Mouse (Mus musculus) c-Kit-negative CD71-positive TER-119-positive erythroid progenitor cells, embryonic 14.5 days (primary cell): ENCODE data around the gene Gm20498.

ENCODE experiments used
- DNase-seq: peaks from one replicate; pipeline ENCODE4 v3.0.0-alpha.2; 2013; ENCODE audit warnings: low read depth, low spot score

Gm20498 gene

DNA sequence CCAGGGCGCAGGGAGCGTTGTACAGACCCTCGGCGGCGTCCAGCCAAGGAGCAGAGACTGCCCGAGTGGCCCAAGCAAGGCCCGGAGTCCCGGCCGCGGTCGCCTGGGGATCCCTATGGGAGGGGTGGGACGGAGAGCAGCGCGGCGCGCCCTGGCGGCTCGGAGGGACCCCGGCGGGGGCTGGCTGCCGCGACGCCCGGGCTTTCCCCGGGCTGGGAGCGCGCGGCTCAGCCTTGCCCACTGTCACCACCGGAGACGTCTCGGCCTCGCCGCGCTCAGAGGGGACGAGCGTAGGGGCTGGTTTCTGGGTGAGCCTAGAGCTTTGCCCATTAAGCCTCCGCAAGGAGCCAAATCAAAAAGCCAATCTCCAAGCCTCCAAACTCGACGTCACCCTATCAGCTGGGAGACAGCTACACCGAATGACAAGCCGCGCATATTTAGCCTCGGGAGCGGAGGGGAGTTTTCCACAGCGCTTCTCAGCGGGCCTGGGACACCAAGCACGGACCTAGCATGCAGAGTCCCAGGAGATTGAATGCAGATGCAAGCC, 199.8 kb downstream of the Gm20498 start, which contains the start of gene Slc8a3:
TSS of gene Slc8a3 (minus strand) at position 306 of the 547 bp plus-strand sequence.
- DNase-seq, result no peak

DNA sequence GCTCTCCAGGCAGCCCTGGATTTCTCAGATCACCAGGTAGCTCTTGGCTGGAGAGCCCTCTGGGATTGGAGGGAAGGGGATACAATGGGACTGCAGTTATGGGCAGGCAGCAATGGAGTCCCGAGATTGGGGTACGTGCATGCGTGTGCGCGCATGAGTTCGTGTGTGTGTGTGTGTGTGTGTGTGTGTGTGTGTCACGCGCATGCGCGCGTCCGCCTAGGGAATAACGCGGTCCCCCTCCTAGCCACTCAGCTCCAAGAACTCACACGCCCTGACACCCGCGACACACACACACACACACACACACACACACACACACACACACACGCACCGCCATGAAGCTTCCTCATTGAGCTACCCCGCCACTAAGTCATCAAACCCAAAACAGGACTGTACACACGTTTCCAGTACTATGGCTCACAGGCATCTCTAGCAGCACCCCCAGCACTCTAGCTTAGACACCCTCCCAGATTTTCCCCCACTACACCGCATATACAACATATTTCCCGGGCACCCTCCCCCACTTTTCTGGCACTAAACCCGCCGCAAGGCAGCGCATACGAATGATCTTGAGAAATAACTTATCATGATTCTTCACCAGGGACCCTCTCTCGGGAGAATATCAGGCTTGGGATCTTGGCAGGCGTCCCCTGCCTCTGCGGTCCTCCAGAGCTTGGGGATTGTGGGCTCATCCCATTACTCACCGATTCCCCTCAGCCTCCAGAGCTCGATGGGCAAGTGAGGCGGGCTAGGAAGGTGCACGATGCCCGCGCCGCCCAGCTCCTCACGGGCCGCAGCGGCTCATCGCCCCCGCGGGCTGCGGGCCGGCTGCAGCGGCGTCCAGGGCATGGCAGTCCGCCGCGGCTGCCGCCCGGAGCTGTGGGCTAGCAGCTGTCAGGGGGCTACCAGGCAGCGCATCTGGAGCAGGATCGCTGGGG, 200.5 kb downstream of the Gm20498 start:
- no peak for DNase-seq

DNA sequence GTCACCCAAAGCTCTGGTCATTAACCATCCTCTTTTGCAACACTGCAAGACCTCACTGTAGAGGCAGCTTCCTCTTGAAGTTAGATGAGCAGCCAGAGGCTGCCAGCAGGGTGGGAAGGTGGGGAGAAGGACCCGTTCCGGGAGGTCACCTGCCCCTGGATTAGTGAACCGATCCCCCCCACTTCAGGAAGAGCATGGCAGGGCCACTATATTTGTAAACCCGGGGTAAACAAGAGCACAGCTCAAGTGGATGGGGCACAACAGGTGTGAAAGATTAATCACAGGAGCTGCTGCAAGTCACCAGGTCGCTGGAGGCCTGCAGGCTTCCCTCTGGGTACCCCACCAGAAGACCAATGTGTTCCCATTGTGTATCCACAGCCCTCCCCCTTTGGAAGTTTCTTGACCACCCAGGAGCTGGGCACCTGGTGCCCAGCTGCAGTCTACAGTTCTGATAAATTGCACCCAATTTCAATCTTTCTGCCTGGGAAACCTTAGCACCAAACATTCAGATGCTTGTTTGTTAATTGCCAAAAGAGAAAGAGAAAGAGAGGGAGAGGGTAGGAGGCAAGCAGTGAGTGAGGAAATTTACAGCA, 201.6 kb downstream of the Gm20498 start:
- no peak for DNase-seq

GRCm38 (mm10) chr12:81324991-81325390, 207.7 kb downstream of the Gm20498 start:
- DNase-seq, result no peak

DNA sequence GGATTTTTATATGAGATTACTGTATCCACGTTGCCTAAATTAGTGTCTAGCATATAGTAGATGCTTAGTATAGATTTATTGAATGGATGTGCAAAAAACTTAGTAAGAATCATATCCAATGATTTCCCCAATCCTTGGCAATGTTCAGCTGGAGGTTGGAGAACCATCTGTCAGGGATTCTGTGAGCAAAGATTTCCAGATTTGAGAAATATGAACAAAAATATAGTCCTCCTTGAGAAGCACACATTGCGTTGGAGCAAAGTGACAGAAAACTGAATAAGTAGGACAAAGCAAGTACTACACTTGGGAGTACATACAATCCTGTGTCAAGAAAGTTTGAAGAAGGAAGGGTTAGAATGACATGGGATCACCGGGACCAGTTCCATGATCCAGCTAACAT, 208.6 kb downstream of the Gm20498 start:
- no peak for DNase-seq

- DNase-seq, result no peak
Observed at GRCm38 (mm10) chr12:81321021-81321420, 211.7 kb downstream of the Gm20498 start.

DNA sequence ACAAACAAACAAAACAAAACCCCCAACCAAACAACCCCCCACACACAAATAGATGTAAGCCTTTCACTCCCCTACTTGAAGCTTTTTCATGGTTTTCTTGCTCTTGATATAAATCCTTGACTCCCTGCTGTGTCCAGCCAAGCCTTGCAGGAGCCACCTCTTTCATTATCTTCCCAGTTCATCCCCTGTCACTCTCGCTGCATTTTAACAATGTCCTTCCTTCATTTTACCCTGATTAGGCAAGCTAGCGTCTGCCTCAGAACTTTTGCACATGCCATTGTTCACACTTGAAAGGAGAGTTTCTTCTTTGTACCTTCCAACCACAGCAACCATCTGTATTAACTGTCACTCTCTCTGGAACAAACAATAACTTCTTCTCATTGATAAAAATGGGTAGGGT, 214.9 kb downstream of the Gm20498 start:
- DNase-seq, result no peak

DNA sequence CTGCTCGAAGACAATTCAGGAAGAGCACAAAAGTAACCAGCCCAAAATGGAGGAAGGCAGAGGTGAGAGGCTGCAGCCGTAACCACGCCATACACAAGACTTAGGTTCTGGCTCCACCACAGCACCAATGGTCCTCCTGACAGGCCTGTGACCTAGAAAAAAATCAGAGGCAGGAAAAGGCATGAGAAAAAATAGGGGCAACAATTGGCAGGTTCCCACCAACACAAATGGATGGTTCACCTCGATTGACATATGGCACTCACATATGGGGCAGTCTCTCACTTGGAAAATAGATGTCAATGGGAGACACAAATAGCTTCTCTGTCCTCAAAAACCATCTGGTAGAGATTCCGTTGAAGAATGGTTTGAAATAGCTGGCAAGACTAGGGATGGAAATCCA, 216.8 kb downstream of the Gm20498 start:
- DNase-seq, result no peak
